Mouse (Mus musculus) frontal cortex, postnatal 36 days (tissue): ENCODE data around the gene Cabp5.
A peak's percentile ranks its signal among the peaks of the same experiment; 100 is the strongest.

Experiments
- DNase-seq, 2 experiments: peaks; one replicate each; pipeline ENCODE4 v3.0.0; 2022; ENCODE audit warnings: low spot score in 2 of 2

Cabp5 gene

DNA sequence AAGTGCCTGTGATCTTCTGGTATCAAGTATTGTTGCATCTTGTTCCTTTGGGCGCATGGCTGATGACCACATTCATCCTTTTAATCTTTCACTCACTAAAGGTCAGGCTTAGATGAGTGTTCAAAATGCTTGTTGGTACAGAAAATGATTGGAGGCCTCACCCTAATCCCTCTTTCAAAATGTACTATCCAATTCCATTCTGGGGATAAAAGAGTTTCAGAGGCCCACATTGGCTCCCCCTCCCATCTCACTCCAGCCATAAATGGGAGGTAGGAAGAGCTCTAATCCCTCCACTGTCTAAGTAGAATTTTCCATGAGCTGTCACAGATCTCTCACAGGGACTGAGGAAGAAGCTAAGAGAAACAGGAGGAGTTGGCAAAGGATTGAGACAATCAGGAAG, at the start of gene Cabp5:
Cabp5 (plus strand) TSS at position 301 of the 400 bp plus-strand sequence.
- no peak for DNase-seq

DNA sequence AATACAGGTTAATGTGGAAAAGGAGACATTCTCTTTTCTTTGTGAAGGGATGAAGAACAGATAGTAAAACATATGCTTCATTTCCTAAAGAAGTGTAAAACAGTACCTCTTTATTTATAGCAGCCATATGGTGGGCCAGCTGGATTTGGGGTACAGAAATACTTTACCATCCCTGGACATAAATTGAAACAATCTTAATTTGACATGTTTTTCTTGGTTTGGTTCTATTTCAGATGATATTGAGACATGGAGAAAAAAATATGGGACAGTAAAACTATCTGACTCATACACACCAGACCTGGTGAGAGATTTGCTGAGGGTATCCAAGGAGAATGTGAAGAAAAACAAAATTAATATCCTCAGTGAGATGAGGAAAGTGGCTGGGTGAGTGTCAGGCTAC, 42.0 kb upstream of the Cabp5 start:
- peak; percentile 23 to 80 for DNase-seq

DNA sequence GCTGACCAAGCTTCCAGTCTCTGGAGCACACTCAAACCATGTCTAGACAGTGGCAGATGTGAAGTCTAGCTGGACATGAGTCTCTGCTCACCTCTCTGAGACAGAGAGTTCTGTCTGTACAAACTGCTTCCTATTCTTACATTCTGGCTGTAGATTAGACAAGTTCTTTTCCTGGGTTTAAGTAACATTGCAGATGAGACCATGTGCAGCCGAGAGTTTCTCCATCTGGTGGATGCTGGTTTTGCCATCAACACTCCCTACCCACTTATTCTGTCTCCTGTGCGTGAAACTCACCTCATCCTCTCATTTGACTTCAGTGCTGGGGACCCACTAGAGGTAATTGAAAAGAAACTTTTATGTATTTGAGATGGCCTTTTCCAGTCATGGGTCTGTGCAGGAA, 17.3 kb upstream of the Cabp5 start:
- DNase-seq: peak in 1 of 2 experiments; percentile 6

DNA sequence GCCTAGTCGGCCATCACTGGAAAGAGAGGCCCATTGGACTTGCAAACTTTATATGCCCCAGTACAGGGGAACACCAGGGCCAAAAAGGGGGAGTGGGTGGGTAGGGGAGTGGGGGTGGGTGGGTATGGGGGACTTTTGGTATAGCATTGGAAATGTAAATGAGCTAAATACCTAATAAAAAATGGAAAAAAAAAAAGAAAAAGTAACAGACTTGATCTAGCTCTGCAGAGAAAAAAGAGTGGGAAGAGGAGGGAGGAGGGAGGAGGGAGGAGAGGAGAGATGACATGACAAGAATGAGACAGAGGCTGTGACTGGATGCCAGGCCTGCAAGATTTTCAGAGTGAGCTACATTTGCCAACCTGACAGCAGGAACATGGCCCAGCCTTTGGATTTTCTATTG, 52.6 kb downstream of the Cabp5 start, which contains the start of gene Bsph1:
Bsph1 (plus strand) TSS at position 301 of the 400 bp plus-strand sequence.
- peak; percentile 1 to 2 for DNase-seq
